Mouse (Mus musculus) forebrain, embryonic 14.5 days (tissue): Measurements from ENCODE around the gene Il5ra. TPM values are rescaled to one million over a fixed set of nuclear protein-coding genes. Genes with fewer than 3 reads are reported as not detected.

Source experiments
- ATAC-seq: fragments of 200-750 bp; cut with Nextera tagmentation; 2 replicates; pipeline ENCODE4 v1.8.0; 2017; ENCODE audit warnings: mild to moderate bottlenecking, moderate library complexity
- DNase-seq: peaks from one replicate; pipeline ENCODE4 v3.0.0-alpha.2; 2015; ENCODE audit warnings: low spot score
- H3K27ac ChIP-seq: fragments of 300-500 bp; sonication (generic); 2 replicates; pipeline ENCODE4 v1.5.1; 2014; ENCODE audit warnings: low read depth, mild to moderate bottlenecking, control low read depth, low read length, moderate library complexity
- H3K27me3 ChIP-seq: fragments of 300-500 bp; sonication (generic); replicated peaks from 2 replicates; pipeline ENCODE4 v1.6.1; 2014; ENCODE audit warnings: low read length, control low read depth, mixed read lengths; ENCODE audit not compliant: control insufficient read depth, insufficient read depth
- H3K36me3 ChIP-seq: fragments of 300-500 bp; sonication (generic); 2 replicates; pipeline ENCODE4 v1.6.1; 2014; ENCODE audit warnings: low read length, control low read depth; ENCODE audit not compliant: control insufficient read depth, insufficient read depth
- H3K4me1 ChIP-seq: fragments of 300-500 bp; sonication (generic); 2 replicates; pipeline ENCODE4 v1.6.1; 2014; ENCODE audit warnings: antibody characterized with exemption, low read length, control low read depth; ENCODE audit not compliant: control insufficient read depth, insufficient read depth
- H3K4me2 ChIP-seq: fragments of 300-500 bp; sonication (generic); 2 replicates; pipeline ENCODE4 v1.6.1; 2014; ENCODE audit warnings: mild to moderate bottlenecking, control low read depth, low read length
- H3K4me3 ChIP-seq: fragments of 300-500 bp; sonication (generic); 2 replicates; pipeline ENCODE4 v1.5.1; 2014; ENCODE audit warnings: low read depth, low read length, control low read depth
- H3K9ac ChIP-seq: fragments of 300-500 bp; sonication (generic); 2 replicates; pipeline ENCODE4 v1.6.1; 2014; ENCODE audit warnings: mild to moderate bottlenecking, low read length, control low read depth, moderate library complexity
- H3K9me3 ChIP-seq: fragments of 300-500 bp; sonication (generic); replicated peaks from 2 replicates; pipeline ENCODE4 v1.6.1; 2016; ENCODE audit warnings: low read length, control low read depth, mixed read lengths; ENCODE audit not compliant: control insufficient read depth
- WGBS: fragments of 180-500 bp; shearing (Covaris S2); extraction: QIAGEN DNeasy Blood & Tissue Kit; methylation state at CpG from one replicate; pipeline ENCODE4 v1.1.7; 2014; 5-methylcytosine and 5-hydroxymethylcytosine counted together
- polyA plus RNA-seq: library from polyadenylated mRNA; unstranded; fragments of >200 nt; fragmentation: Nextera tagmentation; extraction: Ambion mirVana; gene quantifications from 2 replicates; pipeline ENCODE4 v1.2.1, GENCODE M21; 2014

Il5ra gene
- polyA plus RNA-seq, 1 experiment from 2014 or later, result not detected

DNA sequence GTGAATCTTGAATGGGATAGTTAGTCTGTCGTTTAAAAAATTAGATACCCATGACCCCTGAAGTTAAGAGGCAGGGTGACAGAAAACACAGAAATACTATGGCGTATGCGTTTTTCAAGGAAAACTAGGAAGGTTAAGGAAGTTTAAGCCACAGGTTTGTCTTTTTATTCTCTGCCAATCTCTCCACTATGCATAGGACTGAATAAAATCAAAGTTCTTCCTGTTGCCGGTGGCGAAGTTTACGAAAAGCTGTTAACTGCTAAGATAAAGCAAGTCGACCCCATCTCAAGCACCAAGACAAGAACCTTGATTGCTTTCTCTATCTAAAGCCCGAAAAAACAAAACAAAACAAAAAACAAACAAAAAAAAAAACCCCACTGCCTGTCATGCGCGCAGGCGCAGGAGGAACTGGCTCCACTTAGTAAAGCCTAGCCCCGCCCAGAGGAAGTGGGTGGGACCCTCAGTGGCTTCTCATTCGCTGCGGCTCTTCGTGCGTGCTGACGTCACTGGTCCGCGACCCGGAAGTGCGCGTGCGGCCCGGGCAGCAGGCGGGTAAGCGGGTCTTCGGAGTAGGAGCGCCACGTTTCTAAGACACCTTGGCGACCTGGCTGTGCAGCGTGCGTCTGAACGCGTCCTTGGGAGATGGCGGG, 19.9 kb upstream of the Il5ra start, which contains the start of gene Trnt1:
Gene Trnt1, plus strand, starts transcription at position 481 of the 650 bp plus-strand sequence.
- Histone ChIP-seq H3K9me3 (no peaks in the 10 kb centered on the region), H3K4me2 (peak within 1 kb of the TSS; percentile 93), H3K36me3 (peaks cover 16% of the 10 kb centered on the region), H3K27me3 (no peaks in the 10 kb centered on the region), H3K4me3 (peak within 1 kb of the TSS; percentile 54), H3K9ac (peak within 1 kb of the TSS; percentile 63), H3K27ac (no peak within 1 kb of the TSS), H3K4me1 (peaks cover 10% of the 10 kb centered on the region)
- WGBS, result 10% methylated on average over 35 of the region's 35 CpGs
- DNase-seq, result peak; percentile 99
- peak; percentile 100 for ATAC-seq

DNA sequence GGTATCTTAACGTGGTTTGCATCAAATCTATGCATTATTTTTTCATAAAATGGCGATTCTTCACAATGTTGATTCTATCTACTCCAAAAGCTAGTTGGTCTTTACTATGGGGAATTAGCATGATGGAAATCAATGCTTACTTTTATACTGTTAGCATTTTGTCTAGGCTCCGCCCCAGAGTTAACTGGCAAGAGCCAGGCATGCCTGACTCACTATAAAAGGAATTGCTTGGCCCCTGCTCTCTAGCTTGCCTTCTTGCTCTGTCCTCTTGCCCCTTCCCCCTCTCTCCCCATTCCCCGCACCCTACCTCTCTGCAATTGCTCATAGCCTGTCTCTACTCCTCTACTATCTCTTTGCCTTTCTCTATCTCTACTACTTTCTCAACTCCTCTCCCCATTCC, 17.9 kb upstream of the Il5ra start:
- 74% methylated on average over 4 of the region's 4 CpGs for WGBS
- Histone ChIP-seq H3K4me1 (peaks cover 10% of the 10 kb centered on the region), H3K9ac (no peak overlapping the region), H3K27me3 (no peaks in the 10 kb centered on the region), H3K9me3 (no peaks in the 10 kb centered on the region), H3K4me3 (no peak overlapping the region), H3K4me2 (no peak overlapping the region), H3K36me3 (peaks cover 6% of the 10 kb centered on the region), H3K27ac (no peak overlapping the region)
- no peak for ATAC-seq
- no peak for DNase-seq

GRCm38 (mm10) chr6:106765892-106766291, 17.1 kb upstream of the Il5ra start:
- H3K9ac ChIP-seq, result no peak overlapping the region
- no peaks in the 10 kb centered on the region for H3K27me3 ChIP-seq
- WGBS, result 80% methylated on average over 1 of the region's 1 CpGs
- H3K4me3 ChIP-seq, result no peak overlapping the region
- no peak for ATAC-seq
- H3K36me3 ChIP-seq, result no peaks in the 10 kb centered on the region
- H3K4me2 ChIP-seq, result no peak overlapping the region
- no peak overlapping the region for H3K27ac ChIP-seq
- no peak for DNase-seq
- no peaks in the 10 kb centered on the region for H3K9me3 ChIP-seq
- peaks cover 10% of the 10 kb centered on the region for H3K4me1 ChIP-seq

DNA sequence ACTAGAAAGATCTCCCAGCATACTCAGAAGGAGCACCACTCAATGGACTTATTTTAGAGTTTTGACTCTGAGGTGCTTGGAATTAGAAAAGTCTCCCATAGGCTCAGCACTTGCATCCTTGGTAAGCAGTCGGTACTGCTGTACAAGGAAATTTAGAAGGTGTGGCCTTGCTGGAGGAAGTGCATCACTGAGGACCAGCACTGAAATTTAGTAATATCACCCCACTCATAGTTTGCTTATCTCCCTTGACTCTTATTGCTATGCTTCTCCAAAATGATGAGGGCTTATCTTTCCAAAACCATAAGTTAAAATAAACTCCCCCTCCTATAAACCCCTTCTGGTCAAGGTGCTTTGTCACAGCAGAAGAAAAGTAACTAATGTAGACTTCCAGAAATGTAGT, 12.6 kb upstream of the Il5ra start:
- Histone ChIP-seq H3K36me3 (no peaks in the 10 kb centered on the region), H3K27ac (no peak overlapping the region), H3K4me1 (no peaks in the 10 kb centered on the region), H3K9me3 (no peaks in the 10 kb centered on the region), H3K4me3 (no peak overlapping the region), H3K27me3 (no peaks in the 10 kb centered on the region), H3K4me2 (no peak overlapping the region), H3K9ac (no peak overlapping the region)
- ATAC-seq (no peak), DNase-seq (no peak)
- 89% methylated on average over 1 of the region's 1 CpGs for WGBS

DNA sequence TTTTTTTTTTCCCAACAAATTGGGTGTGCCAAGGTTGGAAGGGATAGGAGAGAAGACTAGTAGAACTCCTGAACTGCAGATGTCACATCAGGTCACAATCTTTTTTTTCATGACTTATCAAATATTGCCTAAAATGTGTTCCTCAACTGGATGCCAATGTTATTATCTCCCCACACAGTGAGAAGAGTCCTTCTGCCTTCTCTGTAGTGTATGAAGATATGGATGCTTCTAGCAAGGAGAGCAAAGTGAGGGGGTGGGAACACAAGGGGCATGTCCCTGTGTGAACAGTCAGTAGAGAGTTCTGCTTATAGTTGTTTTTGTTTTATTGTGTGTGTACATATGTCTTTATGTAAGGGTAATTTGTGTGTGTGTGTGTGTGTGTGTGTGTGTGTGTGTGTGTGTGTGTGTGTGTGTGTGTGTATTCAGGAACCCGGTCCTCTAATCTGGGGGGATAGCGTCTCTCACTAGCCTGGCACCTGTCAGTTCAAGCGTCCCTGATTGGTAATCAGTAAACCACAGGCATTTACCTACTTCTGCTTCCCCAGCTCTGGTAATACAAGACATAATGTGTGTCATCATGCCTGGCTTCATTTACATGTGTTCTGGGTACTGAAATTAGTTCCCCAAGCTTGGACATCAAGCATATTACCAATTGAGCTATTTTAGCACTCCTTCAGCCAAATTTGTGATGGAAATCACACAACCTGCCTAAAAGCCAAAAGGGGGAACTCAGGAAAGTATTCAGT, 11.8 kb upstream of the Il5ra start:
- H3K4me1 ChIP-seq, result no peaks in the 10 kb centered on the region
- 96% methylated on average over 3 of the region's 3 CpGs for WGBS
- ATAC-seq (no peak), DNase-seq (no peak)
- no peak overlapping the region for H3K4me3 ChIP-seq
- no peaks in the 10 kb centered on the region for H3K27me3 ChIP-seq
- no peak overlapping the region for H3K9ac ChIP-seq
- no peaks in the 10 kb centered on the region for H3K36me3 ChIP-seq
- H3K27ac ChIP-seq, result no peak overlapping the region
- no peak overlapping the region for H3K4me2 ChIP-seq
- no peaks in the 10 kb centered on the region for H3K9me3 ChIP-seq

DNA sequence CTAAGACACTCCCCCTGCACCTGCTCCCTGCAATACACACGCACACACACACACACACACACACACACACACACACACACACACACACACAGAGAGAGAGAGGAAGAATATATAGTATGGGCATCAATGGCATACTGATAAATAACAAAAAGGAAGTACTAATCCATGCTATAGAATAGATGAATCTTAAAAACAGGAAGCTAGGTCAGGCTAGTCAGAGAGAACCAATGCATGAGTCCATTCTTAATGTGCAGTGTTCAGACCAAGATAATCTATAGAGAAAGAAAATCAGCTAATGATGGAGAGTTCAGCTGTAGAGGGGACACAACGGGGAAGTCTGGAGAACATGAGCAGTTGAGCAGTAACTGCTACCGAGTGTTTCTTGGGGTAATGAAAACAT, 9.5 kb upstream of the Il5ra start:
- 88% methylated on average over 3 of the region's 3 CpGs for WGBS
- H3K27ac ChIP-seq, result no peak overlapping the region
- DNase-seq (no peak), ATAC-seq (no peak)
- H3K36me3 ChIP-seq, result no peaks in the 10 kb centered on the region
- H3K4me1 ChIP-seq, result no peaks in the 10 kb centered on the region
- no peak overlapping the region for H3K4me2 ChIP-seq
- no peak overlapping the region for H3K9ac ChIP-seq
- no peaks in the 10 kb centered on the region for H3K9me3 ChIP-seq
- no peaks in the 10 kb centered on the region for H3K27me3 ChIP-seq
- H3K4me3 ChIP-seq, result no peak overlapping the region

DNA sequence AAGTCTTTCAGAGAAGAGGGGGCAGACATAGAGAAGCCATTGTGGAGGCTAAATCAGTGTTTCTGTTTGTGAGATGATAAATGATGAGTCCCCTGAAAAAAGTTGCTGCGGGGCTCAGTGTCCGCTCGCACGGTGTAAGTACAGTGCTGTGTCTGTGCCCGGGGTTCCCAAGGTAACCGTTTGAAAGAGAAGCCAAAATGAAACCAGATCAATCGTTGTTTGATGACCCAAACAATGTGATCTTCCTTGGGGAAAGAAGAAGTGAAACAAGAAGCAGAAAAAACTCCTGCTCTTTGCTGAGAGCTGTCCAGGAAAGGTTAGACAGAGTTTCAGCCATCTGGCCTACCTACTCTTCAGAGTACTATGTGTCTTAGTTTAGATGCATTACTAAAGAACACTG, 1.5 kb upstream of the Il5ra start:
- WGBS, result 89% methylated on average over 7 of the region's 7 CpGs
- H3K27me3 ChIP-seq, result no peaks in the 10 kb centered on the region
- no peak for DNase-seq

DNA sequence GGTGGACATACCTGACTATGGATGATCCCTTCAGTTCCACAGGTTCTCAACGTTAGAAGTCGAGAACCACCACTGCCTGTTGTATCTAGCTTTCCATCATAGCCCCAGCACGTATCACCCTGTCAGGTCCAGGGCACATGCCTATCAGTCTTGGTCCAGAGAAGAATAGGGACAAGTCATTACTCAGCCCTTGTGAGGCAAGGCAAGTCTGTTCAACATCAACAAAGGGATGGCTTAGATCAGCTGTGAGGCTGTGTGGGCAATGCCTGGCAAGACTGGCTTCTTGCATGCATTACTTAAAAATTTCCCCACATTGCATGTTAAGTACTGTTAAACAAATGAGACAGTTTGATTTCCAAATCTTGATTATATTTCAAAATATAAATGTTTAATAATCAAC, 1.0 kb downstream of the Il5ra start:
- Histone ChIP-seq H3K36me3 (no peaks in the 10 kb centered on the region), H3K9ac (no peak overlapping the region), H3K27ac (no peak overlapping the region), H3K9me3 (no peaks in the 10 kb centered on the region), H3K4me1 (no peaks in the 10 kb centered on the region), H3K4me3 (no peak overlapping the region), H3K27me3 (no peaks in the 10 kb centered on the region), H3K4me2 (no peak overlapping the region)
- ATAC-seq (no peak), DNase-seq (no peak)
- WGBS, result 82% methylated on average over 3 of the region's 3 CpGs

More for the DNA sequence above, 1.5 kb upstream of the Il5ra start:
- no peak overlapping the region for H3K27ac ChIP-seq
- no peaks in the 10 kb centered on the region for H3K4me1 ChIP-seq
- H3K9me3 ChIP-seq, result no peaks in the 10 kb centered on the region
- no peak overlapping the region for H3K9ac ChIP-seq
- H3K4me3 ChIP-seq, result no peak overlapping the region
- no peak for ATAC-seq
- H3K36me3 ChIP-seq, result no peaks in the 10 kb centered on the region
- H3K4me2 ChIP-seq, result no peak overlapping the region

DNA sequence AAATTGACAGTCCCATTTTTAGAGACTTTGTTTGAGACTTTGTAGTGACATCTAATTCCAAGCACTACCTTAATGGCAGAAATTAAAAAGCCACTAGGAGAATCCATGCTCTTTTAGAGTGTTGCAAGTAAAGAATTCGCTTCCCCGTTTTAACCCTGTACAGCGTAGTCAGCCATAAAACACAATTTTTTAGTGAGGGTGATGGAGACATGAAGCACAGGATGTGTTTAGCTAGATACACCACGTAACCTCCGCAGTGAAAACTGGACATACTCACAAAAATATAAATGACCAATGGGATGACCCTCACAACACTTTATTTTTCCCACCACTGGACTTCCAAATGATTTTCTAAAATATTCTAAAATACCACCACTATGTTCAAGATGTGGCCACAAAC, 1.6 kb downstream of the Il5ra start:
- Histone ChIP-seq H3K4me2 (no peak overlapping the region), H3K9me3 (no peaks in the 10 kb centered on the region), H3K27me3 (no peaks in the 10 kb centered on the region), H3K9ac (no peak overlapping the region), H3K4me1 (no peaks in the 10 kb centered on the region), H3K36me3 (no peaks in the 10 kb centered on the region), H3K27ac (no peak overlapping the region), H3K4me3 (no peak overlapping the region)
- WGBS, result 95% methylated on average over 5 of the region's 5 CpGs
- no peak for ATAC-seq
- no peak for DNase-seq
